Mouse (Mus musculus): ENCODE measurements around the gene Trim40. TPM values are rescaled to one million over a fixed set of nuclear protein-coding genes. Genes with fewer than 3 reads are reported as not detected.

The Trim40 gene
- polyA plus RNA-seq (2012; rRNA removed), result not detected in 2 replicates

DNA sequence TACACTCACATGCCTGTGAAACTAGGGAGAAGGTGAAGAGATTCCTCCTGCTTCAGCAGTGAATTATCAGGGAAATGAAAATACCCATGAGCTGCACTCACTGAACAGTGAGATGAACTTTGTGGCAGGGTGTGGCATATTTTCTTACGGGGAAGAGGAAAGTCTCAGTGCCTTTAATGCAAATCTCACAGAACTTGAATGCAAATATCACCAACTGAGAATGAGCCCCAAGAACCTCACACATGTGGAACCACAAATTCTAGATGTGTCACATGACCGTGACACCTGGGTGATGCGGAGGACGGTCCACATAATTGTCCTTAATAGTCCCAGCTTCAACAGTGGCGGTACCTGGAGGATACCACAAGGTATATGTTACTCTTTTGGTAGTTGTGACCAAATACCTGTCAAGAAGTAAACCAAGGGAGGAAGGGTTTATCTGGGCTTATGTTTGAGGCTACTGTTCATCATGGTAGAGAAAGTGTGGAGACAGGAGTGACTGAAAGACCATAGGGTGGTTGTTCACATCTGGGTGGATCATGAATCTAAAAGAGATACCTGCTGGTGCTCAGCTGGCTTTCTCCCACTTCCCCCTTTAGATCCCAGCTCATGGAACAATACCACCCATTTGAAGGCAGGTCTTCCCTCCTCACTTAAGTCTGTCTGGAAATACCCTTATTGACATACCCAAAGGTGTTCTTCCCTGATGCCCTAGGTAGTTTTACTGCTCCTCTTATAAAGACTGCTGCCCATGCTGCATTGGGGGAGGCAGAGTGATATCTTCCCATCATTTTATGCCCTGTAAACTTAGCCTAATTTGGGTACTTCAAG, at the start of gene Trim40:
Gene Trim40, minus strand, starts transcription at position 51 of the 831 bp plus-strand sequence.
- DNase-seq (ENCODE audit: low read depth), result no peak

DNA sequence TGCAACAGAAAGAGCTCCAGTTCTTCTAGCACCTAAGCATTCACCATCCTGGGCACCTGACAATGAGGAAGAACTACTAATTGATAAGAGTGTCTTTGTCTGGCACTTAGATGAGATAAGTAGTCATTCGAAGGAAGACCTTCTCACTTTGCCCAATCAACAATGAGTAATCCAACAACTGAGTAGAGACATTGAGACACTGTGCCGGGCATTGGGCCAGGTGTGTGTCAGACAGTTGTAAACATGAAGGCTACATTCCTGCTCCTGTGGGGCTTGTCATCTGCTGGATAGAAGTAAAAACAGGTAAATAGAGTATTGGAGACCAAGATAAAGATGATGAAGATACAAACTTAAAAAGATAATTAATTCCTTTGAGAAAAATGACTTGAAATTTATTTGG, 48.1 kb upstream of the Trim40 start:
- no peak for DNase-seq (ENCODE audit: low read depth)

DNA sequence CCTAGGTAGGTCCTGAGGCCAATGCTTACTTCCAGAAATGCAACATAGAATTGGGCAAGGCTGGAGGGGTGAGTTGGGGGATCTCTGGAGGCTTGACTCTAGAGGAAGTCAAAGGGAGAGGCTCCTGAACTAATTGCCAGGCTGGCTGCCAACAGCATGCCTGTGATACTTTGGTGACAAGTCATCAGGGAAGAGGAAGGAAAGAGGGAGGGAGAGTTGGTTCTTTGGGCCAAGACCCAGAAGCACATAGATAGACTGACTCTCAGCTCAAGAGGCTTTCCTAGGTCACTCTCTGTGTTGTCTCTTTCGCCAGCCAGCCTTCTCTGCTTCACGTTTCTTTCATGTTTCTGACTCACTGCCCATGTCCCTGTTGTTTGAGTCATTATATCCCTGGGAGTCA, 41.9 kb upstream of the Trim40 start:
- no peak for DNase-seq (ENCODE audit: low read depth)

DNA sequence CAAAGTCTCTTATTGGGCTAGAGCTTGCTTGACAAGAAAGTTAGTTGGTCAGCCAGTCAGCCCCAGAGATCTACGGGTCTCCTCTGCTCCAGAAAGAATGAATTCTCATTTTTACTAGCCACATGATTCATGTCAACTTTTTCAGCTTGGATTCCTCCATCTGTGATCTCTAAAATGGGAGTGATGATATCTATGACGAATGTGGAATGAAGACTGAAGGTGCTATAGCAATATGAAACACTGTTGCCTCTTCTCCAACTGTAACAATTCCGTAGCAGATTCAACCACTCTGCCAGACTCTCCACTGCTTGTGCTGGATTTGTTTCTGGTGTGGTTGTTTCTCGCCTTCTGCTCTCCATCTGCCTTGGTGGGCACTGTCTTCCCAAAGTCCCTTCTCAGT, 41.2 kb upstream of the Trim40 start:
- DNase-seq (ENCODE audit: low read depth), result no peak

DNA sequence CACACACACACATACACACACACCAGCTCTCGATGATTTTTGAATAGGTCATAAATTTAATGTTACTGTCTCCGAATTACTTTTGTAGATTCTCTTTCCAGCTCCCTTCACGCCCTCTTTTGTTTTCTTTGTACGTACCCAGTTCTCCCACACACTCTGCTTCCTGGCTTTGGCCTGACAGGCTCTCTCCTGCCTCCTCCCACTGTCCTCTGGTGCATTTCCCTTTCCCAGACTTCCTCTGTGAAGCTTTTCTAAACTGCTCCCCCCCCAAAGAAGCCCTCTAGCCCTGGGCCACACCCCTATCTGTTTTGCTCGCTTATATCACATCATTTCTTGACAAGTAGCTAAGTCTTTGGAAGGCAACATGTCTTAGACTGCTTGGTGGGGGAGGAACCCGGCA, 40.3 kb upstream of the Trim40 start:
- no peak for DNase-seq (ENCODE audit: low read depth)

DNA sequence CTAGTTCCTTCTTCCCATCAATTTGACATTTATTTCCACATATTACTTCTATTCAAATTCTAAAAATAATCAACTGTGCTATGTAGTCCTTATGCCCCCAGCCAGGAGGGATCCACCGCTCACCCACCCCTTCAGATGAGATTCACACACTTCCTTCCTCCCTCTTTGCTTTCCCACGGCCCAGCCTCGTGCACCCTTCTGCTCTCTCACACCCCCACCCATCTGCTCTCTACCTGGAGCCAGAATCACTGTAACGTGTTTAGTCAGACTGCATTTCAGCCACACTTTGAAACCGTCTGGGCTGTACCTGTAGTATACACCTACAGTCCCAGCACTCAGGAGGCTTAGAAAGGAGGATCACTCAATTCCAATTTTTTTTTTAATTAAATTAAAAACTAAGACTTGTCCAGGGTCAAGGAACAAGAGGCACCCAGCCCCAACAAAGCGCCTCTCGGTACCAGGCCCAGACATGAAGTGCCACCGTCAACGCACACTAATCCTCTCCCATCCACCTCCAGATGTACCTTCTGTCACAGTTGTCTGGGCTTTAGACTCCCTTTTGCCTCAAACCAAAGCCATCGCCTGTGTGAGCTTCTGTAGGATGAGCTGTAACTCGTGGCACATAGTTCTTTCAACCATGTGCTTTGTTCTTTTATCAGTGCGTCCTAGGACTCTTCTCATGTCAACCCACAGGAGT, 39.5 kb upstream of the Trim40 start:
- DNase-seq (ENCODE audit: low read depth), result no peak

DNA sequence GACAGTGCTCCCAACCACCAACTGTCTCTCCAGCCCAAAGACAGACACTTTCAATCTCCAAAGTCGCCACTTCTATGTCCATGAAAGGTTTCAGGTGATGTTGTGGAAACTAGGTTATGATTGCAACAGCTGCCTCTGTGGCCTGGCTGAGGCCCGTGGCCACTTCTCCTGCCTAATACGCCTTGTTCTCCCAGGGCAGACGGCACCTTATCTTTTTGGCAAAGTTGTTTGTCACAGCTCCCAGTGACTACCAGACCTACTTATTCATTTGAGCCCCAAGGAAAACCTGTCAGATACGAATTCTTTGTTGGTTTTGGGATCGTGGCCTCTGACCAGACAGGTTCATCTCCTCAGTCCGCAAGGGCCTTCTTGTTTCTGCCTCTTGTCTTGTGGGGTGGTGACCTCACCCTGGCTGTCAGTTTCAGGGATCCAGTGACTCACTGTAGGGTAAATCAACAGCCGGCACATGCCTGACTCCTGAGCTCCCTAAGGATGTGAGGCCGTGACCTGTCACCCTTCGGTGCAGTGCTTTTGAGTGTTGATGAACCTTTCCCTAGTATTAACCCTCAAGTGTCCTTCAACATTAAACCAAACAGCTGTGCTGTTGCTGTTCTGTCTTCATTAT, 37.7 kb upstream of the Trim40 start:
- DNase-seq (ENCODE audit: low read depth), result no peak

DNA sequence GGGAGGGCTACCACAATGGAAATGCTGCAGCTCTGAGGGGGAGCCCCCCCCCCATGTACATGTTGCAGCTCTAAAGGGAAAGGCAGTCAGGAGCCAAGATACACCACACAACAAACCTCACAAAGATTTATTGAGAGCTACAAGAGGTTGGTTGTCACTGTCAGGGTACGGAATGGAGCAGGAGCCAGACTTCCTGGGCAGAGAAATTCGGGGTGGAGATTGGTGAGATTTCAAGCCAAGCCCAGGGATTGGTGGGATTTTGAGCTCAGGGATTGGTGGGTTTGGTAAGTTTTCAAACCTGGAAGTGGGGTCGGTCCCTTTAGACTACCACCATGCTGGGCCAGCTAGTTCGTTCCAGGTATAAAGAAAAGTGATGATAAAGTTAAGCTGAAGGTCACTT, 33.6 kb upstream of the Trim40 start:
- DNase-seq (ENCODE audit: low read depth), result no peak

DNA sequence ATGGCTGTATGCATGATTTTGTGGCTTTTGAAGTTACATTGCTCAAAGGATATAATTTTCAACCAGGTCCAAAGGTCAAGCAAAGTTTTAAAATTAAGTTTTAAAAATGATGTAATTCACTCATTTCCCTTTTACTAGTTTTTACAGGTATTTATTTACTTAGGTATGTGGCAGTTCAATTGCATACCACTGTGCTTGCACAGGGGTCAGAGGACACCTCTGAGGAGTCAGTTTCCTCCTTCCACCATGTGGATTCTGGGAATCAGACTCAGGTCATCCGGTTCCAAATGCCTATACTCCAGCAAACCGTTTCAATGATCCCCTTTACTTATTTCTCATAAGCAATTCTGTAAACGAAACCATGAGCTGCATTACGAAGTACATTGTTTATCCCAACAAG, 32.8 kb upstream of the Trim40 start:
- no peak for DNase-seq (ENCODE audit: low read depth)

DNA sequence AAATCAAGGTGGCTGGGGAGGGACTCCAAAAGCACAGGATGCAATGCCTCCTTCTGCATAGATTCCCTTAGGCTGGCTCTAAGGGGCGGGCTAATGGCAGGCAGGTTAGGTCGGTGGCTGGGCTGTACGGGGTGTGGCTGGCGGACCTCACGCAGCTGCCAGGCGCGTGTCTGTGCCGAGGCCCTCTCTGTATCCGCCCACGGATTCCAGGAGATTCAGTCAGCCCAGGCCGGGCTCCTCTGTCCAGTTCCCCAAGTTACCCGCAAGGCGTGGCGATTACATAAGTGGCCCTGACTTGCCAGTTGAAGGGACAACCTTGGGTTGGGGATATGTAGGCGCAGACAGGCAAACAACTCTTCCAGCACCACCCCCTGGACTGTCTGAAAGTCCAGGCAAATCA, 30.3 kb upstream of the Trim40 start:
- DNase-seq (ENCODE audit: low read depth), result peak; percentile 55

DNA sequence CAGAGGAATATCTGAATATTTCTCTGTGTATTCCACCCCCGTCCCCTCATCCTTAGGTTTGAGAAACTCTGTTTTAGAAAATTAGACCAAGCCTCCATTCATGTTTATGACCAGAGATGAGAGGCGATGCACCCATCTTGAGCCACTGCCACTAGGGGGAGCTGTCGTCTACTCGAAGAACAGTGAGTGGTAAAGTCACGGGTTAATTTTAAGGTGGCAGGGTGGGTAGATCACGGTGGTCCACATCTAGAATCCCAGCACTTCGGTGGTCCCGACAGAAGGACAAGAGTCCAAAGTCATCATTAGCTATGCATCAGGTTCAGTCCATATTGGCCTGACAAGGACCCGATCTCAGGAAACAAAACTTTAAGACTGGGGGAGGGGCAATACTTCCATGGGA, 25.2 kb upstream of the Trim40 start:
- DNase-seq (ENCODE audit: low read depth), result no peak

DNA sequence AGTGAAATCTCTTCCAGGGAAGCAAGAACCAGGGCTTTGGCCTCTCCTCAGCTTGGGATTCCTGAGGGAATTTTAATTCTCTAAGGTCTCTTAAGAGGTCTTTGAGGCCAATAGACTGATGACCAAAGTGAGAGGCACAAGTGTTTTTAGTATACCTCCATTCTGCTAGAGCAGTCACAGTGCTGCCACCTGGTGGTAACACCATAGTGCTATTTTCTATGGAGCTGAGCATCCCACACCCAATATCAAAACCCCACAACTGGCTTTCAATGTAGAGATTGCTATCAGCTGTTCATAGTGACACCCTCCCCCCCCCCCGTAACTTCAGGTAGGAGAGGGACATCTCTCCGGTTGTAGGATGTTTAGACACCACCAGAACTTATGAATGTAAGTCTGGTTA, 24.2 kb upstream of the Trim40 start:
- DNase-seq (ENCODE audit: low read depth), result no peak

DNA sequence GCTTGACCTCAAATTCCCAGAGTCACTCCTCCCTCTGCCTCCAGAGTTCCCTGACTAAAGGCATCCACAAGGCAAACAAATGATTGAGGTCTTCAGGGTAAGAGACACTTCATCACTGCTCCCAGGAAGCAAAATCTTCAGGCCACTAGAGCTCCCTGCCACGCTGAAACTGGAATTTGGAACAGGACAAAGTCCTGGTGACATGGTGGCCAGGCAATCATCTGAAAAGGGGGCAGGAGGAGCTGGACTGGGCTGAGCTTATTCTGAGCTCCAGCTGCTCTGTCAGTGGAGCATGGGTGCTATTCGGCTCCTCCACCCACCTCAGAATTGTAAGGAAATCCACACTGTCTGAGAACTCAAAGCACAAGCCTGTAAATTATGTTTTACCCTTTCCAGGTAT, 22.1 kb upstream of the Trim40 start:
- no peak for DNase-seq (ENCODE audit: low read depth)

DNA sequence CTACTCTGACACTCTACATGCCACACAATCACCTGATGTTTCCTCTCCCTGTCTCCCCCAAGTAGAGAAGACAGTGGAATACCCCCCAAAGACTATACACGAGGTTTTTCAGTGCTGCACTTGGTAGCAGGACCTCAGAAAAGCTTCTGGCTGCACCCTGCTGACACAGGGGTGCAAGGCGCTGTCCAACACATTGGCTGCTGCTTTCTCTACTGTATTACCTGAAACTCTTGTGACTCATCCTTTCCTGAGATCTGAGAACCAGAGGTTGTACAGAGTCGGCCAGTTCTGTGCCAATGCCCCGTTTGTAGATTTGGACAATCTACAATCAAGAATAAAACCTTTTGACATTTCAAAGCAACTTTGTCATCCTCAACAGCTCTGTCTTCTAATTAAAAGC, 19.9 kb upstream of the Trim40 start:
- no peak for DNase-seq (ENCODE audit: low read depth)

DNA sequence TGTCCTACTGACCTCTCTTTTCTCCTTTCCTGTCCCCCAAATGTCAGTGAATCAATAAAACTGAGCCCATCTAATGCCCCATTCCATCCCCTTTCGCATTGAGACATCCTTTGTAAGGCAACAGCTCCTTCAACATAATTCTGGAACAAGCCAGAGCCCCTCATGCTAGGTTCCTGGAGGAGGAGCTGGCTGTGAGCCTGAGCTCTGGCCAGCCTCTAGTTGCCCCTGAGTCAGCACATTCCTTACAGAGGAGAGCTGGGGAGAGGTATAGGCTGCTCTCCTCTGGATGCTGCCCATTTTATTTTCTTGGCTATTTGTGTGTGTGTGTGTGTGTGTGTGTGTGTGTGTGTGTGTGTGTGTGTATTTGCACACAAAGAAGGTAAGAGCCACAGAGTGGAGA, 18.3 kb upstream of the Trim40 start:
- DNase-seq (ENCODE audit: low read depth), result no peak

DNA sequence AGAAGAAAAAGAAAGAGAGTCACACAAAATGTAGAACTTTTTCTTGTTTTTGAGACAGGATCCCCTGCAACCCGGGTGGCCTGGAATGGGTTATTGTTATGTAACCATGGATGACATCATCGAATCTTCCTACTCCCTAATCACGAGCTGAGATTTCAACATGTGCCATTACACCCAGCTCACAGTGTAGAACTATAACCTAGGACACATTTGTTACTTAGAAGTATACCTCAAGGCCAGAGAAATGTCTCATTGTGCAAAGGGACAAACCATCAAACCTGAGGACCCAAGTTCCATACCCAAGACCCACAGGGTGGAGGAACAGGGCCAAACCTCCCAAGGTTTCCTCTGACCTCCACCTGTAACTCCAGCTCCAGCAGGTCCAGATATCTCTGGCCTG, 13.7 kb upstream of the Trim40 start:
- no peak for DNase-seq (ENCODE audit: low read depth)

DNA sequence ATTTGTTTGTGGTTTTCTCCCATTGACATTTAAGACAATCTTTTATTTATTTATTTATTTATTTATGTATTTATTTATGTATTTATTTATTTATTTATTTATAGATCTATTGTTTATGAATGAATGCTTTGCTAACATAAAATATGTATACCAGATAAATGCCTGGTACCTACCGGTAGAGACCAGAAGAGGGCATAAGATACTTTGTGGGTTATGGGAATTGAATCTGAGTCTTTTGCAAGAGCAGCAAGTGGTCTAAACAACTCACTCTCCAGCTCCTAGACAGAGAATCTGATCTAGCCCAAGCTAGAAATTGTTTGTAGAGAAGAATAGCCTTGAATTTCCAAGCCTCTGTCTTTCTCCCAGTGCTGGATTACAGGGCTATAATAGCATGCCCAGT, 10.8 kb upstream of the Trim40 start:
- DNase-seq (ENCODE audit: low read depth), result no peak

DNA sequence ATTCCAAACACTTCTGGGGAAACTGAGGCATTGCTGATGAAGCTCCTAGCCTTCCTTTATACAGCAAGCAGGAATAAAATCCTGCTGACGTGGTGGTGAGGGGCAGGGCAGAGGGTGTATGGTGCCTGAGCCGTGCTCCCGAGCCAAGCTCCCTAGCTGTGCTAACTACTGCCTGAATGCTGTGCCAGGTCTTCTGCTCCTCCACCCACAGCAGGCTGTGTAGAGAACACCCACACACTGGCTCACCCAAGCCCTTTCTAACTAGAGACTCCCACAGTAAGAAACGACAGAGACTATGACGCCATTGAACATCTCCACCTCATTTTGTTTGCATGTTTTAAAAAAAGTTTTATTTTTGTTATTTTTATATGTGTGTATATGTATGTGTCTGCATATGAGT, 10.1 kb upstream of the Trim40 start:
- DNase-seq (ENCODE audit: low read depth), result no peak

DNA sequence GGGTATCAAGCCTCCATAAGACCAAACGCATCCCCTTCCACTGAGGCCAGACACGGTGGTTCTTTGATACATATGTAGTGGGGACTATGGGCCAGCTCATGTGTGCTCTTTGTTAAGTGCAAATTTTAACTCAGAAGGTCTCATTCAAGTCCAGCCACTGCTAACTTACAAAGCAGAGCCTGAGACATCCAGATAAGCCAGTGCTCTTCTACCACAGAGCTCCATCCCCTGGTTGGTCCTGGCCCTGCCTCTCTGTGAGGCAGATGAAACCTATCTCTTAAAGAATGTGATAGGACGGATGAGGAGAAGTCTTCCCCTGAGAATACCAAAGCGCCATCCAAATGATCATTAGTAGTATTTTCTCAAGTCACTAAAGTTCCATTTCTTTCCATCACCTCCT, 9.5 kb upstream of the Trim40 start:
- DNase-seq (ENCODE audit: low read depth), result no peak

DNA sequence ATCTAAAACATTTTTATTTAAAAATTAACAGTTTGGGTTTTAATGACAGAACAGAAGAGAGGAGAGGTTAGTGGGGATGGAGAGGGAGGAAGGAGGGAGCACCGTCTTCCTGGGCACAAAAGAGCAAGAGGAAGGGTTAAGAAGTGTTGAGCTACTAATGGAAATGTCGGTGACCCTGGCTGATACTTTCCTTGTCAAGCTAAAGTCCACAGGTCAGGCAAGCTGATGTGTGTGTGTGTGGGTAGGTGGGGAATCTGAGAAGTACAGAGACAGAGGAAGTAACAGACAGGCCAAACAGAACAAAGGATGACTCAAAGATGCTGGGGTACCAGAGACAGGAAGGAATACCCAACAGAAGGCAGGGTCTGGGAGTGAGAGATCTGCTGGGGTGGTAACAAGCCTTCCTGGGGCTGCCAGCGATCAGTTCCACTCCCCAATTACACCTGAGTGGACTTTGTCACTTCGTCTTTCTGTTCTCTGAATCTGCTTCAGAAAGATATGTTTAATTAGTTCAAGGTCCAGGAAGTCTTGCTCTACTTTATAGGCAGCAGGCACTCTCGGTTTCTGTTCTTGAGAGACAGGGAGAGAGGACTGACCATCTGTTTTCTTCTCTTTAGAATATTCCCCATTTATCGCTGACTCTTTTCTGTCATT, 7.8 kb upstream of the Trim40 start, which contains the start of gene Trim31:
Gene Trim31, plus strand, starts transcription at position 567 of the 654 bp plus-strand sequence.
- no peak for DNase-seq (ENCODE audit: low read depth)

DNA sequence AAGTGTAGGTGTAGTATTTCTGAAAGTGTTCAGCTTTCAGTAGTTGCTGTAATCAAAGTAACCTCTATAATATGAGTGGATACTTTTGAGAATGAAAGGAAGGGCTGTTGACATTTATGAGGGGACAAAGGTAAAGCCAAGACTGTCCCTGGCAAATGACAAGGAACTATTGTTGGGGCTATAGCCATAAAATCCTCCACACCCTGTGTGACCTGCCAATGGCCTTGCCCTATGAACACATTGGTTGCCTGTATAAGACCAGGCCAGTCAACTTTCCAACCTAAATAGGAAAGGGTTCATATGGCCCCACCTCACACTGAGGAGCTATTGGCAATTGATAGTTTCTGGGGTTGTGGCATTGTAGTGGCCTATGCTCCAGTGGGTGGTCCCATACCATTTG, 7.1 kb upstream of the Trim40 start:
- no peak for DNase-seq (ENCODE audit: low read depth)

DNA sequence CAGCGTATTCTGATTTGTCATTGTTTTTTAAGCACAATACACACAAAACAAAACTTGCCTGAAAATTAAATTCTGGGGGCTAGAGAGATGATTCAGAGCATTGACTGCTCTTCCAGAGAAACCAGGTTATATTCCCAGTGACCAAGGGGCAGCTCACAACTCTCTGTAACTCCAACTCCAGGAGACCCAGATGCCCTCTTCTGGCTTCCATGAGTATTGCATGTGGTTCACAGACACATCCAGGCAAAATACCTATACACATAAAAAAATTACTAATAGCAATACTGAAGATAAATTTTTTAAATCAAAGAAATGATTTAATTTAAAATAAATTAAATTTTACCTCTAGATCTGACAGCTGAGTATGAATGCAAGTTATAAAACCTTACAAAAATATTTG, 6.7 kb upstream of the Trim40 start:
- DNase-seq (ENCODE audit: low read depth), result no peak
